Mouse (Mus musculus): Measurements from ENCODE around the gene Stn1. TPM values are rescaled to one million over a fixed set of nuclear protein-coding genes. Genes with fewer than 3 reads are reported as not detected.
A peak's percentile ranks its signal among the peaks of the same experiment; 100 is the strongest.

Gene Stn1
- total RNA-seq, 2 experiments from 2014 or later = 23.1 to 26.3 TPM

DNA sequence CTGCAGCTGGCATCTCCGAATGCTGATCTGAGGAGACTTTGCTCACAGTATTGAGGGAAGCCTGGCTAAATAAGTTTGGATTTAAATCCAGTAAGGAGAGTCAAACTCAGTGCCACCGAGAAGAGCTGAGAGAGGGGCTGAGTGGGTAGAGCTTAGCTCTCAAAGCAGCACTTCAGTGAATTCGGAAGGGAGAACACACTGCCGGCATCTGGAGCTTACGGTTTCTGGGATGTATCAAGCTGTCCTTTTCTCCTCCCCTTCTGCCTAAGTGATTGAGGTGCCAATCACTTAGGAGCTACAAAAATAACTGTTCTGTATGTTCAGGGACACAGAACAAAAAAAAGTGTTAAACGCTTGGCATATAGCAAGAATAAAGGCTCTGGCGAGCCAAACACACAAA lies 5.1 kb upstream of the Stn1 start:
- no peak for DNase-seq

DNA sequence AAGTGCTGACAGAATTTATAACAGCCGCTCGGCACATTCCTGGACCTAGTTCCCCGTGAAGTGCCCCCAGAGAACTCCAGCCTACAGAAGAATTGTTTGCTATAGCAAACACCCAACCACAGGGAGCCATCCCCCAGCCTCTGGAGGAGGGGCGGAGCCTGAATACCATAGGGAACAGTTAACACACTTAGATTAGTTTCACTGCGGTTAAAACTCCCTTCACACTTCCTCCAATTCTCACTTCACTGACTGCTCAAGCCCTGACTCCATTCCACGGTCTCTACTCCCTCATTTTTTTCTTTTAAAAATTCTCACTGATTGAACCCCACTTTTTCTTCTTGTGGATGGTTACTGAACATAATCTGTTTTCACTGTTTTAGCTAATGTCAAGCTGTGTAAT lies 1.5 kb upstream of the Stn1 start:
- peak; percentile 71 for DNase-seq

DNA sequence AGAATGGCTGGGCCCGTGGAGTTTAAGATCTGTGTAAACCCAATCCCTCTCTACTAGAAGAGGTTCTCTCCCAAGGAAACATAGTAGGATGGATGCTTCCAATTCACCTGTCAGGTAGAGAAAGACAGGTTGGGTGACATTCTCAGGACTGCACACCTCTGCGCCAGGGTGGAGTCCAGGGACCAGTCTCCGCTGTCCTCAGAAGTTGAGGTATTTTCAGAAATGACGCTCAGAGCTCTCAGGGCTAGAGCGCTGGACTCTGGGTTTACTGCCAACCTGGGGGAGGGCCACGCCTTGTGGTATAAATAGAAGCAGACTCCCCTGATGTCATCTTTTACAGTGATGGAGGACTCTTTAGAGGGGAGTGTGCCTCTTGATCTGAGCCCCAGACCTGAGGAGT lies 572 bp upstream of the Stn1 start:
- DNase-seq = peak; percentile 79

DNA sequence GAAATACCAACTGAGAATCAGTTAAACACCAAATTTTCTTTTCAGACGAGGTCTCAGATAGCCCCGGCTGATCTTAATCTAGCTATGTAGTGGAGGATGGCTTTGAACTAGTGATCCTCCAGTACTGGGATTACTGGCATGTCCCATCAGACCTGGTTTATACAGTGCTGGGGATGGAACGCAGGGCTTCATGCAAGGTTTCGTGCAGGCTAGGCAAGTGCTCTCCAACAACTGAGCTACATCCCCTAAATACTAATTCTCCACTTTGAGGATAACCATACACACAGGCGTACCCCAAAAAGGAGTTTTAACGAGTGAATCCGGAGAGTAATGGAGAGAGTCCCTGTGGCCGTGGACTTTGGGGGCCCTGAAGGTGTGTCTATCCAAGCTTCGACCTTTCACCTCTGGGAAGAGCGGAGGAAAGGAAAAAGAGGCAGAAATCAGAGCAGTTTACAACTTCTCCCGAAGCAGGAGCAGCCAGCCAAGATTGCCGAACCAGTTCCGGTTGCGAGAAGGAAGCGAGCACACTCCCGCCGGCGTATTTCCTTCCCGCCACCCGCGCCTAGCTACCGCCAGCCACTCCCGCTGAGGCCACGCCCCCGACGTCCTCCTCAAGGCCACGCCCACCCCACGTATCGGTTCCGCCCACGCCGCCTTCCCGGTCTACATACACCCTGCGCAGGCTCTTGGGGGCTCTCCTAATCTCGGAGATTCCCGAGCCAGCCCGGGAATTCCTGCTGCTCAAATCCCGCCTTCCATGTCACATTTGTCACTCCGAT lies 597 bp downstream of the Stn1 start:
- DNase-seq = peak; percentile 100

DNA sequence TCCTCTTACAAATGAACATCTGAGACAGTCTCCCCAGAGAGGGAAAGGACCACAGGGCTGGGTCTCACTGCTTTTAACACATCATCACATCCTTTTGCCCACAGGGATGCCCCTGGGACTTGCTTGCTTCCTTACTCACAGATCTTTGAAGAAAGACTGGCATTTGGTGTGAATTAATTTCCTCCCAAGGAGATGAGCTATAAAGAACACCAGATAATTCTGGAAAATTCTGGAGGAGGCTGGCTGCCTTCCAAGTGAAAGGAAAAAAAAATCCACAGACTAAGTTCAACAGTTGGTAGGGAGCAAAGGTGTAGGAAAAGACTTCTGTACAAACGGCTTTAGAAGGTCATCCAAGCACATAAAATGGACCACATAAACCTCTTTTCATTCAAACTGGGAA lies 3.2 kb downstream of the Stn1 start:
- DNase-seq = peak; percentile 31

DNA sequence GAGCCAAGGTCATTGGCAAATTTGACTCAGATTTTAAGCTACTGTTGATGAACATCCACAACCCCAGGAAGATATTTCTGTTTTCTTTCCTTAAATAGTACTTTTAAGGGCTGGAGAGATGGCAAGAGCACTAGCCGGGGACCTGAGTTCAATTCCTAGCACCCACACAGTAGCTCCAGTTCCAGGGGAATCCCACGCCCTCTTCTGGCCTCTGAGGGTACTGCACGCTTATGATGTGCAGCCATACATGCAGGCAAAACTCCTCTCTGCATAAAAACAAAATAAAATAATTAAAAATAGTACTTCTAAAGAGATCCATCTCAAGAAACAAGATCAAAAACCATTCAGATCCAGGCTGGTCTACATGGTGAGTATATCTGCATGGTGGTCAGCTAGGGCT lies 4.9 kb downstream of the Stn1 start:
- DNase-seq = no peak

DNA sequence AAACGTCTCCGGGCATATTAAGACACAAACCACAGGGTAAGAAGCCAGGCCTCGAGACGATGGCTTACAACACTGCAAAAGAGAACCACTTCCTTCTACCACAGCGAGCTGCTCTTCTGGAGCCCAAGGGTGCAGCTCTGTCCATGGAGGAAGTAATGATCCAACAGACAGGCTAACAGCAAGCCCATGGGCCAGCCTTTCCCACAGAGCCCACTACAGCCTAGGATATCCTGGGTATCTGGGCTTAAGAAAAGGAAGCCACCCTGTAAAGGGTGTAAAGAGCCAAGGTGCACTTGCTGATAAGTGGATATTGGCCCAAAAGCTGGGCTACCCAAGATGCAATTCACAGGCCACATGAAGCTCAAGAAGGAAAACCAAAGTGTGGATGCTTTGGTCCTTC lies 6.0 kb downstream of the Stn1 start:
- DNase-seq = no peak

DNA sequence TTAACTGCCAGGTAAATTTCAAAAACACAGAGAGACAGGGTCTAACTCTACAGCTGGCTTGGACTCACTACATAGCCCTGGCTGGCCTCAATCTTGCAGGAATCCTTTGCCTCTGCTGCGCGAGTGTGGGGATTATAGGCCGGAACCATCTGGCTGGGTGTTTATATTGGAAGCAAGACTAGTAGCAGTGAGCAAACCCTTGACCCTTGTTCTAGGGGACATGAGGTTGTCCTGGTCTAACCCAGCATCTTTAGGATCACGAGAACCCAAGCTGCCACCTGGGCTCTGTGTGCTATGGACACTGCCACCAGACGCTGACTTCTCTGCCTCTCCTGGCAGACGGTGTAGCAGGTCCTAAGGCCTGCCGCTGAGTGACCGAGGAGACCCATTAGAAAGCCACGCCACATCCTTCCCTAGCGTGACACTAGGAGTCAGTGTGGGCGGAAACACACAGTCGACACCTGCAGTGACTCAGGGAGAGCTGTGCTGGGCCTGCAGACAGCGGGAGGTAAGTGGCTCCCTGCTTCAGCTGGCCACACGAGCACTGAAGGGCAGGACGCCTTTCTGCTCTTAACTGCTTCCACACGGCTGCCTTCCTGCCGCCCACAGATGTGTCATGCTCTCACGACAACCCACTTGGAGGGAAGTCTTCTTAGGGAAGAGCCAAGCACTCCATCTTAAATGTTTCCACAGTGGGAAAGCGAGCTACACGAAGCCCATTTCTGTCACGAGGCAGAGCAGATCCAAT lies 10.9 kb downstream of the Stn1 start:
- DNase-seq = no peak

DNA sequence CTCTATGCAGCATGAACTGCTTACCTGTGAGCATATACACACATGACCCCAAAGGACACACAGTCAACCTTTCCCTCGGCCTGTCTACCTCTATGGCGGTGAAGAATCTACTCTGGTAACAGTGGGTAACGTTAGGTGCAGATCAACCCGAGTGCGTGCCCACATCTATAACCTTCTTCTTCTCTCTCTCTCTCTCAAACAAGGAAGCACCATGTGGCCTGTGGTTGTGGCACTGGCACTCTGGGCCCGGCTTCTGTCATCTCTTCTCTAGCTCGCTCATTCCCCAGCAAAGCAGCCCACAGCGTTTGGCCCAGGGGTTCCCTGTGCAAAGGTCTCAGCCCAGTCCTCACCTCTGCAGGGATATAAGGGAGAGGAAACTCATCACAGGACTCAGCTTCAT lies 12.4 kb downstream of the Stn1 start:
- DNase-seq = no peak

DNA sequence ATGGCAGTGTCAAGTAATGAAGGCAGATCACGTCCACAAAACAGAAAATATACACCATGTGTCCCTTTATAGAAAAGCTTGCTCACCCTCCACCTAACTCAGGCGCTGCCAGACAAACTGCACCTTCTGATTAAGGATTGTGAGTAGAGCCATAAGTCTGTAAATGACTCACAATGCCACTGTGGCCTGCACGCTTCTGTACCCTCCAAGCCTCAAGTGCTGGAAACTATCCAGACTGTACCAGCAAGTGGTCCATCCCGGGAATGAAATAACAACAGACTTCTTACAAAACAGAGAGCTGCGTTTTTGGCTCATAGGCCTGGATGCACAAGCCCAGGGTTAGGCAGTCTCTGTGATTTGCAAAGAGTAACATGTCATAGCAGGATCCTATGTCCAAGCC lies 15.9 kb downstream of the Stn1 start:
- DNase-seq = no peak

DNA sequence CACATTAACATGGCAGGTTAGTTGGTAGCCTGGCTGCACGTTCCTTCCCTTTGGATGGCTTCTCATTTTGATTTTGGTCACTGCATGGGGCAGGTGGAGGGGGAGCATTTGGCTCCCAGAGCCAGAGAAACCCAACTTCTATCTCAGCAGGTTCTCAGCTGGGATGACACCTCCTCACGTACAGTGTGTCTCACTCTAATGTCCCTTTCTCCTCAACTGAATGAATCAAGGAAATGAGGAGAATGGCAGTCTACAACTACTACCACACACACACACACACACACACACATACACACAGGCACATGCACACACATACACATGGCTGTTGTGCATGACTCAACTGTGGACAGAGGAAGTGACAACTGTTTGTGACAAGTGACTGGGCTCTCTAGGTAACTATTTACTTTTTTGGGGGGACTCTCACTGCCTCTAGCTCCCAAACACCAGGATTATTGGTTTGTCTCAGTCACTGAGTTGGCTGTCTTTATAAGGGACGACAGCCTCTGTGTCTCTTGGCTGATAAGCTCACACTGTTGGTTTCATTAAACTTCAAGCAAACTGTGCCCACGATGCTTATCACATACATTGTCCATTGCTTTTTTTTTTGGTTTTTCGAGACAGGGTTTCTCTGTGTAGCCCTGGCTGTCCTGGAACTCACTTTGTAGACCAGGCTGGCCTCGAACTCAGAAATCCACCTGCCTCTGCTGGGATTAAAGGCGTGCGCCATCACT lies 18.0 kb downstream of the Stn1 start:
- DNase-seq = no peak

DNA sequence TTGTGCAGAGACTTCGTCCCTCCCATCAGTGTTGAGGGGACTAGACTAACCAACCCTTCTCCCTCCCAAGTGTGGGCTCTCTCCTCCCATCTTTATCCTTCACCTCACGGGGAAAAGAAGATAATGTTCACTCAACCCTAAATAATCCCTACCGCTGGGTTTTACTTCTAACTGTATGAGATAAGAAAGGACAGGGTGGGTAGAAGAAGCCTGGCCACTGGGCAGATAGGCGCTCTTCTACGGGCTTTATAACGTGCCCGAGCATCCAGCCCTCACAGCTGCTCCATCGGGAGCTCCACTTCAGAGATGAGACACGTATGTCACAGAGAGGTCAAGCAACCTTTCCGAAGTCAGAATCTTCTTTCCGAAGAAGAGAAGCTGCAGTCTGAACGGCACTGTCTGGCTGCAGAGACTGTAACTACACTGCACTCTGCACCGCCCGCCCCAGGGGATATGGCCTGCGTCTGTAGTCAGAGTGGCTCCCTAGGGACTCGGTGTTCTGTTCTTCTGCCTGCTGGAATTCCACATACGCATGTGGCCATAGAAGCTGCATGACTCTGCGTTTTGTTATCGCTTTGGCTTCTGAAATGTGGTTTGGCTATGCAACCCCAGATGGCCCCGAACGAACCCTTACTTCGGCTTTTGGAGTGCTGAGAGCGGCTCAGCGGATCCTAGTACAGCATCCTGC lies 18.7 kb downstream of the Stn1 start:
- peak; percentile 70 for DNase-seq

DNA sequence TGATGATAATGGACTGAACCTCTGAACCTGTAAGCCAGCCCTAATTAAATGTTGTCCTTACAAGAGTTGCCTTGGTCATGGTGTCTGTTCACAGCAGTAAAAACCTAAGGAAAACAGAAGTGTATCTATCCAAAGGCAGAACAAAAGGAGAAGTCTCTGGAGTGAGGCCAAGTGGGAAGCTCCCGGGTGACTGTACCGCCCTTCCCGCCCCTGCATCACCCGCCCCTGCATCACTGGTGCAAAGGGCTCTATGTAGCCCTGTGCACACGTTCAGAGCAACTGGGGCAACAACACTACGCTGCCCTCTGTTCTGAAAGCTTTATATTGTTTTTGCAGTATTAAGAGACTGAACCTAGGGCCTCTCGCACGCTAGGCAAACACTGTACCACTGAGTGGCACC lies 19.7 kb downstream of the Stn1 start:
- DNase-seq = no peak

DNA sequence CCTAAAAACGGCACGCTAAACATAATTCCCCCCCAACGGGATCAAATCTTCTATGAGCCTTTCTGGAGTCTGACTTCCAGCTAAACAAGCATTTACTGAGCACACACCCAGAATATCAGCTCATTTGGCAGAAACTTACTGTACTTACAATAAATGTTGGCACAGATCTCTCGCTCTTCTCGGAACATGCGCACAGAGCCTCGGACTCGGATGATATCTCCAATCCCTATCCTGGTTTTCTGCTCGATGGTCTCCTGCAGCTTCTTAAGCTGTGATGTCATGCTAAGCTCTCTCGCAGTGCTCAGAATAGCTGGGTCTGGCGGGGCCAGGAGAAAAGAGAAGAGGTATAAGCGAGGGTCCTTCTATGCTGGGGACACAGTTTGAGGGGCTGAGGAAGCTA lies 20.4 kb downstream of the Stn1 start:
- DNase-seq = peak; percentile 42

DNA sequence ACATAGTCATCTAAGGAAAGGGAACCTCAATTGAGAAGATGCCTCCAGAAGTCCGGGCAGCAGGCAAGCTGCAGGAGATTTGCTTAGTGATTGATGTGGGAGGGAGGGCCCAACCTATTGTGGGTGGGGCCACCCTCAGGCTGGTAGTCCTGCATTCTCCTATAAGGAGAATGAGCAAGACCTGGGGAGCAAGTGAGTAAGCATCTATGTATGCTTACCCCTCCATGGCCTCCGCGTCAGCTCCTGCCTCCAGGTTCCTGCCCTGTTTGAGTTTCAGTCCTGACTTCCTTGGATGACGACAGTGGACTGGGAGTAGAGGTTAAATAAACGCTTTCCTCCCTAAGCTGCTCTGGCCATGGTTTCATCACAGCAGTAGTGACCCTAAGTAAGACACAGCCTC lies 22.2 kb downstream of the Stn1 start:
- no peak for DNase-seq

DNA sequence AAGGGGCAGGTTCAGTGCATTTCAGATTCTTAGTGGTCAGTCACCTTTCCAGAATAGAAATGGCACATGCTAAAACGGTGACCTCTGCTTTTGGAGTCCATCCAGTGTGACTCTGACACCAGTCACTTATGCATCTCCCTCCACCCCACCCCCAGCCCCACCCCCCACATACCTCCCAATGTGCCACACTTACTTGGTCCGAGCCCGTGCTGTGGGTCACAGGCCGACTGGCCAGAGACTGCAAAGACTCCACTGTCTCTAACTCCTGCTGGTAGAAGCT lies 23.7 kb downstream of the Stn1 start:
- peak; percentile 54 for DNase-seq

DNA sequence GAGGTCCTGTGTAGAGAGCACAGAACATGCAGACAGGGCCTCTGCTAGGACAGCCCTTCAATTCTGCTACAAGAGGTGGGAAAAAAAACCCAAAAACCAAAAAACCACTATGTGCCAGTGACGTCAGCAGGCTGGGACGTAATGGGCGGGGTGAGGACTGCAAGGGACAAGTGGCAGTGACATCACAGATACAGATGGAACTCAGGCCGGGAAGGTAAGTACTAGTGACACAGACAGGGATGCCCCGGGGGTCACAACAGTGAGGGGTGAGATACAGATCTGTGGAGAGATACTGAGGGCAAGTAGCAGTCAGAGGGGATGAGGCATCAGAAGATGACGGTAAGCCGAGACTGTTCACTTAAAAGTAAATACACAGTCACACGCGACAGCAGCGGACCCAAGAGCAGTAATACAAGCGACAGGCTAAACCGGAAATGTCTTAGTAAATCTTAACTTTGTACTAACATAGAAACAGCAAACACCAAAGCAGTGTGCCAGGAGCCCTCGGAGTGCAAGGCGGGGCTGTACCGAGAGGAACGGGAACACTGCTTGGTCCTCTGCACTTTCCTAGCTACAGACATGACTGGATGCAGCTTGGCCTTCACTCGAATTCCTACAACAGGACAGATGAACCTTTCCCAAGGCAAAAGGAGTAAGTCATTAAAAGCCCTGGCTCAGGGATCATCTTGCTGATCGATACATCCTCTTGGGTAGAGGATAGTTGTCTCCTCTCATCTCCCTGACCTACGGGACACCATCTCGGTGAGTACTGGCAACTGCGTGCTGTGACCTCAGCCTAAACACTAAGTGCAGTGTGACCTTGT lies 24.3 kb downstream of the Stn1 start:
- no peak for DNase-seq

DNA sequence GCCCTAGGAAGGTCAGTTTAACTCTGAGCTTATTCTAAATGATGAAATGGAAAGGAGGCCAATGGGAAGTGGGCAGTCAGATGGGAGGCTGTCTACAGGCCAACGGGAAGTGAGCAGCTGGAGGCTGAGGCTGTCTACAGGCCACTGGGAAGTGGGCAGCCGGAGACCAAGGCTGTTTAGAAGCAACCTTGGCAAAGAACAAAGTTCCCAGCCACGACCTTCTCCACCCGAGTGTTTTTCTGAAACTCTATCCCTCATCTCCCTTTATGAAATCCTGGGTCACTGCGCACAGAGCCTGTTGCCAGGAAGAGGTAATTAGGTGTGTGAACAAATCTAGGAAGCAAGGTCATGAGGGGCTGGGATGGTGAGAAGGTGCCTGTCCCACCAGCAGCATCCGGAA lies 25.3 kb downstream of the Stn1 start:
- DNase-seq = no peak

DNA sequence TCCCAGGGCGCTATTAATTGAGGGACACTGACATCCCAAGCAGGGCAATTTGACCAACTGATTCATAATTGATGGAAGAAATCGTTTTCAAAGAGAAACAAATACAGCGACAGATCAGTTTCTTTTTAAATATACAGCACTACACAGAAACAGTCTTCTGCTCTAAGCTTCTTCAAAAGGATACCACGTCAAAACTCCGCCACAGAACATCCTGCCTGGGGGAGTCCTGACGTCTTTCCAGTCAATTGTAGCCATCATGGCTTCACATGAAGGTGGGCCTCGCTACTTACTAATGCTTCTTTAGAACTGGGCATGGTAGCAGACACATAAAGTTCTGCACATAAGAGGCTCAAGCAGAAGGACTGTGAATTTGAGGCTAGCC lies 26.0 kb downstream of the Stn1 start:
- DNase-seq = no peak

DNA sequence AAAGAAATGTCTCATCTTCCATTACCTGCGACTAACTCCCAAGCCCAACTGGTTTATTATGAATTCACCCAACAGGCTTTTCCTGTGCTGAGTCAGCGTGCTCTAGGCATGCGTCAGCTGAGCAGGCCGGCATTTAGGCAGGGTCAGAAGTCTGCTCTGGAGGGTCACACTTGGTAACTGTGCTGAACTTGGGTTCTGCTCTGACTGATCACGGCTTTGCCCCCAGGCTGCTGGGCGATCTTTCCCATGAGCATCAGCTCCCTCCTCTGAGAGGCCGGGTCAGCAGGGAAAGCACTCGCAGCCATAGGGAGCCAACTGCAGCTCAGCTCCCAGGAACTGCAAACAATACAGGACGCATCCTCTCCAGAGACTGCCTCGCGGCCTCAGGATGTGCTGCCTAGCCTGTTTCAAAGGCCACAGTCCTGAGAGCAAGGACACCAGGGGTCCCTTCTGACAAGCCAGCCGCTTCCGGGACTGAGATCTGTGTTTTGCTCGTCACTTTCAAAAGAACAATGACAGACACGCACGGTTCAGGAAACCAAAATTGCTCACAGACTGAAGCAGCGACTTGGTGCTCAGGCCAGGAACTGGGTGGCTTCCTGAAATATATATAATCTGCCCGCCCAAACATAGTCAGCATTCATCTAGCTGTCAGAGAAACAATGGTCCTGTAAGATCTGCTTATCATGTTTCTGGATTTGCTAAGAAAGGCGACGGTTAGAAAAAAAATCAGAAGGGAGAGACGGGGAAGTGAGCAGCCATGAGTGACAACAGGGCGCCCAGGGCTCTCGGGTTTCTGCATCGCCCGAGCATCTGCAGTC lies 26.6 kb downstream of the Stn1 start:
- DNase-seq = peak; percentile 51

DNA sequence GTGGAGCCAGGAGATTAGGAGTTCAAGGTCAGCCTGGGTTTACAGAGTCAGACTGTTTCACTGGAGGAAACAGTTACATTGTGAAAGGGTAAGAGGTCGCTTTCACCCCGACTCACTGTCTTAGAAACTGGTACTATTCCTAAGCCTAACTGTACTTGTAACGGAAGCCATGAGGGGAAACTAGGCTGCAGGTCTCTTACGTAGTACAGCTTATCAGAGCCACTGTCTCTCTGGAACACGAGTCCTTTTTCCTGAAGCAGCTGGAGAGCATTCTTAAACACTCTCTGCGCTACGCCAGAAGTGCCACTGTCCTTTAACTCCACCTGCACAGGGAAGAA lies 27.2 kb downstream of the Stn1 start:
- no peak for DNase-seq

Data from heart, postnatal 4 days (tissue).